Mouse (Mus musculus) layer of hippocampus, adult 18-20 months (tissue): ENCODE measurements around the gene Defb38. TPM values are rescaled to one million over a fixed set of nuclear protein-coding genes. Genes with fewer than 3 reads are reported as not detected.

Experiments used
- DNase-seq, 2 experiments: peaks; one replicate each; pipeline ENCODE4 v3.0.0; 2022; ENCODE audit warnings: low spot score in 2 of 2
- long read RNA-seq: library from polyadenylated mRNA; stranded (forward); transcript quantifications from one replicate; pipeline ENCODE4 v2.0.0, GENCODE M21; 2021
- total RNA-seq, 2 experiments: library from RNA; stranded (reverse); gene quantifications; 2 replicates each; pipeline ENCODE4 v1.2.3; 2021

Defb38 gene
- not detected for total RNA-seq
- long read RNA-seq: 0 reads

- DNase-seq: no peak
Observed at GRCm38 (mm10) chr8:19026466-19026865, at the start of gene Defb38. TSS of gene Defb38 (minus strand) at chr8:19026566.

GRCm38 (mm10) chr8:19066013-19066412, 39.6 kb upstream of the Defb38 start:
- DNase-seq: no peak

GRCm38 (mm10) chr8:19064710-19065109, 38.3 kb upstream of the Defb38 start, which contains the start of gene Defb39:
TSS of gene Defb39 (minus strand) at chr8:19064810.
- no peak for DNase-seq

GRCm38 (mm10) chr8:19062891-19063290, 36.5 kb upstream of the Defb38 start:
- DNase-seq: no peak

- no peak for DNase-seq
Observed at GRCm38 (mm10) chr8:19045242-19045641, 18.9 kb upstream of the Defb38 start.

Other genes starting within 250 kb of the Defb38 start
- gene Defb40, start 48.3 kb downstream of the Defb38 start, total RNA-seq: not detected
- gene Defb37, start 35.5 kb downstream of the Defb38 start, total RNA-seq: not detected
- not detected for gene Defb39, start 38.2 kb upstream of the Defb38 start, total RNA-seq
- gene Defb12, start 88.3 kb upstream of the Defb38 start, total RNA-seq: not detected
- gene Defb34, start 97.2 kb upstream of the Defb38 start, total RNA-seq: not detected
- gene Gm45826, start 114.2 kb upstream of the Defb38 start, total RNA-seq: not detected
- not detected for gene Defb14, start 167.8 kb upstream of the Defb38 start, total RNA-seq
- gene Defb4, start 172.1 kb upstream of the Defb38 start, total RNA-seq: not detected
- not detected for gene Defb6, start 198.9 kb upstream of the Defb38 start, total RNA-seq
- gene Defb46, start 213.3 kb upstream of the Defb38 start, total RNA-seq: not detected
- not detected for gene Defb5, start 221.0 kb upstream of the Defb38 start, total RNA-seq